Mouse (Mus musculus) heart, embryonic 11.5 days (tissue): ENCODE measurements around the gene Ccdc149. TPM values are rescaled to one million over a fixed set of nuclear protein-coding genes. Genes with fewer than 3 reads are reported as not detected.

Experiments
- ATAC-seq: fragments of 200-750 bp; cut with Nextera tagmentation; replicated peaks from 2 replicates; pipeline ENCODE4 v1.8.0; 2017; ENCODE audit warnings: moderate library complexity; ENCODE audit not compliant: insufficient number of reproducible peaks, low FRiP score, low TSS enrichment
- H3K27ac ChIP-seq: fragments of 300-500 bp; sonication (generic); 2 replicates; pipeline ENCODE4 v1.5.1; 2014; ENCODE audit warnings: mild to moderate bottlenecking, low read depth, low read length
- H3K27me3 ChIP-seq: fragments of 300-500 bp; sonication (generic); 2 replicates; pipeline ENCODE4 v1.6.1; 2014; ENCODE audit warnings: mild to moderate bottlenecking, low read length, mixed read lengths; ENCODE audit not compliant: control insufficient read depth, insufficient read depth
- H3K36me3 ChIP-seq: fragments of 300-500 bp; sonication (generic); 2 replicates; pipeline ENCODE4 v1.6.1; 2014; ENCODE audit warnings: mild to moderate bottlenecking, low read length, moderate library complexity, mixed read lengths; ENCODE audit not compliant: control insufficient read depth, insufficient read depth
- H3K4me1 ChIP-seq: fragments of 300-500 bp; sonication (generic); 2 replicates; pipeline ENCODE4 v1.6.1; 2014; ENCODE audit warnings: low read length; ENCODE audit not compliant: control insufficient read depth, insufficient read depth
- H3K4me2 ChIP-seq: fragments of 300-500 bp; sonication (generic); 2 replicates; pipeline ENCODE4 v1.6.1; 2014; ENCODE audit warnings: mild to moderate bottlenecking, moderate library complexity
- H3K4me3 ChIP-seq: fragments of 300-500 bp; sonication (generic); 2 replicates; pipeline ENCODE4 v1.5.1; 2014; ENCODE audit warnings: low read depth, low read length
- H3K9ac ChIP-seq: fragments of 300-500 bp; sonication (generic); 2 replicates; pipeline ENCODE4 v1.6.1; 2014; ENCODE audit warnings: mild to moderate bottlenecking, low read depth, low read length, moderate library complexity
- H3K9me3 ChIP-seq: fragments of 300-500 bp; sonication (generic); replicated peaks from 2 replicates; pipeline ENCODE4 v1.6.1; 2016; ENCODE audit warnings: low read length; ENCODE audit not compliant: control insufficient read depth
- WGBS: fragments of 180-500 bp; shearing (Covaris S2); extraction: QIAGEN DNeasy Blood & Tissue Kit; methylation state at CpG from one replicate; pipeline ENCODE4 v1.1.7; 2014; ENCODE audit not compliant: insufficient replicate concordance; 5-methylcytosine and 5-hydroxymethylcytosine counted together
- polyA plus RNA-seq: library from polyadenylated mRNA; unstranded; fragments of >200 nt; fragmentation: Nextera tagmentation; extraction: Ambion mirVana; gene quantifications from 2 replicates; pipeline ENCODE4 v1.2.1, GENCODE M21; 2014

The Ccdc149 gene
- polyA plus RNA-seq = 1.8 and 1.9 TPM in 2 replicates

DNA sequence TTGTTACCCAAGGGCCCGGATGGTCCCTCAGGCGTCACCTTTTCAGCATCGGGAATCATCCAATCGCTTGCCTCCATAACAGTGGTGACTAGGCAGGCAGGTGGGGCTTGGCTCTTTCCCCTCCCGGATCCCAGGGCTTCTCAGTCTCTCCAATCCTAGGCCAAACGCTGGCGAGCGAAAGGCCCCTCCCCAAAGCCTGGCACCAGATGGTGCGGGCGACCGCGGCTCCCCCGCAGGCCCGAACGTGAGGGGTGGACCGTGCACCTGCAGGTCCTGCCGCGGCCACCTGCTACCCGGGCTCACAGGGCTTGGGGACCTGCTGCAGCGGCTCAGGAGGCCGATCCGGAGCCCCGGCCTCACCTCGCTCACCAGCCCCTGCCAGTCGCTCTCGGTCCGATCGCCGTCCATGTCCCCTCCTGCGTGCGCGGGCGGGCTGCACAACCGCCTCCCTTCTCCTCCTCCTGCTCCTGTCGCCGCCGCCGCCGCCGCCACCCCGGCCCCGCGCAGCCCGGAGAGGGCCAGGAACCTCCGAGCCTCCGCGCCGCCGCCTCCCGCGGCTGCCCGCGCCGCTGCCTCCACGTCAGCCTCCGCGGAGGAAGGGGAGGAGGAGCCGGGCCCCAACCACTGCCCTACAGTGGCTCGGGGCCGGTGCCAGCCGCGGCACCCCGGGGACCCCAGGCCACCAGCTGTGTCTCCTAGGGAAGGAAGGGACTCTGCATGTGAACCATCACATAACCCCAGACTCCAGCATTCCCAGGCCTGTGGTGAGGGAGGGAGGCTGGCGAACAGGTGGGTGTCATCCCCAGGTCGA is at the start of gene Ccdc149:
Gene Ccdc149 (minus strand): TSS at position 531 of the 811 bp plus-strand sequence.
- H3K9ac ChIP-seq = peak within 1 kb of the TSS; percentile 75
- peak within 1 kb of the TSS; percentile 77 for H3K4me2 ChIP-seq
- H3K9me3 ChIP-seq = no peaks in the 10 kb centered on the region
- 0 out of 2 replicates have a peak, but pooled peaks cover 2% of the 10 kb centered on the region for H3K4me1 ChIP-seq
- no peaks in the 10 kb centered on the region for H3K36me3 ChIP-seq
- peak within 1 kb of the TSS; percentile 55 for H3K4me3 ChIP-seq
- H3K27me3 ChIP-seq = peaks cover 3% of the 10 kb centered on the region; the same call in 1 of the 2 replicates
- ATAC-seq = peak; percentile 56; the same call in 1 of the 2 replicates
- WGBS = 2% methylated on average over 51 of the region's 65 CpGs
- no peak within 1 kb of the TSS for H3K27ac ChIP-seq

DNA sequence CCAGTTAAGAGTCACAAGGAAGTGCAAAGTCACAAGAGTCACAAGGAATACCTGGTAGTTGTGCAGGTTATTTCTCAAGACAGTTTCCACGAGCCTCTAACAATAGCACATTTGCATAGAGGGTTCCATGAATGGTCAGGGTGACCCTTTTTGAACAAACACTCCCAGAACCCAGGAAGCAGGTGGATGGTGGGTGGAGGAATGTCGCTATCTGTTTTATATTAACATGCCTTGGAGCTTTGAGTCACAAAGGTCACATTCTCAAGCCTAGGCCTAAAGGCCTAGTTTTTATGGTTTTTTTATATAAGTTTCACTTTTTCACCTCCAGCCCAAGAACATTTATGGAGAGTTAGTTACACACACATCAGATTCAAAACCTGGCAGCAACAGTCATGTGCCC is 48.6 kb upstream of the Ccdc149 start:
- Histone ChIP-seq H3K4me3 (no peak overlapping the region), H3K9me3 (no peaks in the 10 kb centered on the region), H3K9ac (no peak overlapping the region), H3K27me3 (no peaks in the 10 kb centered on the region), H3K27ac (no peak overlapping the region), H3K4me2 (no peak overlapping the region), H3K36me3 (no peaks in the 10 kb centered on the region), H3K4me1 (no peaks in the 10 kb centered on the region)
- whole genome bisulfite sequencing = 76% methylated on average over 2 of the region's 2 CpGs
- ATAC-seq = no peak

DNA sequence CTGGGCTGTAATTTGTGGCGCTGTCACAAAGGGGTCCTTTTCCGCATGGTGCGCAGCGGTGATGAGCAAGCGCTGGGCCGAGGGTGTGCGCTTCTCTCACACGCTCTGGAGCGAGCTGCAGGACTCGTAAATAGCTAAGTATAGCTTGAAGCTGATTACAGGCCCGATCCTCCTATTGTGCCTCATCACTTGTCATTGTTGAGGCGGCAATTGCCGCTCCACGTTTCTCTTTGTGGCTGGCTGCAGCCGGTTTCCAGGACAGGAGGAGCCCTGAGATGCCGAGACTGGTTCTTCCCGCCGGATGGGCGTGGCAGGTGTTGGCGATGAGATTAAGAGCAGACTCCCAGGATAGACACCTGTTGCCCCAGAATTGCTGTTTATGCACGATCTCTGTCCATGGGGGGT is 44.8 kb upstream of the Ccdc149 start:
- Histone ChIP-seq H3K9me3 (no peaks in the 10 kb centered on the region), H3K4me2 (peak overlapping the region; percentile 65), H3K27me3 (no peaks in the 10 kb centered on the region), H3K36me3 (no peaks in the 10 kb centered on the region), H3K4me3 (peak overlapping the region; percentile 27), H3K9ac (no peak overlapping the region; the same call in 1 of the 2 replicates), H3K4me1 (no peaks in the 10 kb centered on the region), H3K27ac (no peak overlapping the region)
- WGBS = 21% methylated on average over 21 of the region's 21 CpGs
- no peak for ATAC-seq

DNA sequence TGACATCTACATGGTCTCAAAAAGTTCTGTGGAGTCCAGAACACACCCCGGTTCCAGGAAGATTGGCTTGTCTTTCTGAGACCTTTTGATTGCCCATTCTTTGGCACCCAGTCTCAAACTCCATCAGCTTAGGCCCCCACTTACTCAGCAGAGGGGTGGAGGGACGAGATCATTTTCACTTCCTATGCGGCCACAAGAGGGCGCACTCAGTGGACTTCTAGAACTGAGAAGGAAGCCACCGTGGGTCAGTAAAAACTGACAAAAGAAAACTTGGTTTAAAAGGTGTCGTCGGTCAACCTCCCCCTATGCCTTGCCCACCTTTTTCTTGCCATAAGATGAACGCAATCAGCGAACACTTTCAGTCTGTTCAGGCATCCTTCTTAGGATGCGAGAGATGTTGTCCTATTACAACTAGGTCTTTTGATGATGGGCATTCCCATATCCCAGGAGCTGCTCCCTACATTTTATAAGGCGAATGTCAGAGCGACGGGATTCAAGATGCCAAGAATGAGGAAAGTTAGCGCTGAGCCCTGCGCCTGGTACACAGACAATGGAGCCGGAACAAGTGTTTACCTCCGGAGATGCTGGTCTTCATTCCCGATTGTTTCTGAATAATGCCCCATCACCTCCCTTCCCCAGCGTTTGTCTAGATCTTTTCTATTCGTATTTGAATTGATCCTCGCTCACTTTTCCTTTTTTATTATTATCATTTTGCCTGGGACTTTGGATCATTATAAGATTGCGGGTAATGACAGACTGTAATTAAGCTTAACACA is 44.1 kb upstream of the Ccdc149 start:
- peak overlapping the region; percentile 65 for H3K4me2 ChIP-seq
- no peak for ATAC-seq
- H3K4me1 ChIP-seq = no peaks in the 10 kb centered on the region
- no peaks in the 10 kb centered on the region for H3K9me3 ChIP-seq
- no peaks in the 10 kb centered on the region for H3K36me3 ChIP-seq
- H3K9ac ChIP-seq = no peak overlapping the region; the same call in 1 of the 2 replicates
- no peak overlapping the region for H3K27ac ChIP-seq
- peak overlapping the region; percentile 27; the same call in 1 of the 2 replicates for H3K4me3 ChIP-seq
- H3K27me3 ChIP-seq = no peaks in the 10 kb centered on the region
- 31% methylated on average over 22 of the region's 22 CpGs for WGBS

DNA sequence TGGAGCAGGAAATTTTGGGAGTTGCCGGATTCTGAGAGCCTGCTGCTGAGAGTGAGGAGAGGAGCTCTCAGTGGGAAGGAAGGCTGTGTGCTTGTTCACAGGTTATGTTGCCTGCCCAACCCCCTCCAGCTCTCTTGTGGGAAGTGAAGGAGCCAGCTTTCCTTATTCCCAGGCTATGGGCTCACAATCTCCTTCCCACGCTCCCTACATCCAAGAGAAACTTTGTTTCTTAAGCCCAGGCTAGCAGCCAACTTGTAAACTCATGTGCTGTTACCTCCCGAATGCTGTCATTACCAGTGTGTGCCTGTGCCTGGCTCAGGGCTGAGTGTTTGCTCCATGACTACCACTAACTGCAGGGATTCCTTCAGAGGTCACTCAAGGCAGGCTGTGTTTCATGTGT is 39.8 kb upstream of the Ccdc149 start:
- H3K9me3 ChIP-seq = no peaks in the 10 kb centered on the region
- no peak overlapping the region for H3K4me2 ChIP-seq
- no peak for ATAC-seq
- peaks cover 8% of the 10 kb centered on the region; the same call in 1 of the 2 replicates for H3K4me1 ChIP-seq
- H3K9ac ChIP-seq = no peak overlapping the region
- no peak overlapping the region for H3K4me3 ChIP-seq
- H3K27me3 ChIP-seq = no peaks in the 10 kb centered on the region
- no peaks in the 10 kb centered on the region for H3K36me3 ChIP-seq
- WGBS = 63% methylated on average over 3 of the region's 3 CpGs
- H3K27ac ChIP-seq = no peak overlapping the region

DNA sequence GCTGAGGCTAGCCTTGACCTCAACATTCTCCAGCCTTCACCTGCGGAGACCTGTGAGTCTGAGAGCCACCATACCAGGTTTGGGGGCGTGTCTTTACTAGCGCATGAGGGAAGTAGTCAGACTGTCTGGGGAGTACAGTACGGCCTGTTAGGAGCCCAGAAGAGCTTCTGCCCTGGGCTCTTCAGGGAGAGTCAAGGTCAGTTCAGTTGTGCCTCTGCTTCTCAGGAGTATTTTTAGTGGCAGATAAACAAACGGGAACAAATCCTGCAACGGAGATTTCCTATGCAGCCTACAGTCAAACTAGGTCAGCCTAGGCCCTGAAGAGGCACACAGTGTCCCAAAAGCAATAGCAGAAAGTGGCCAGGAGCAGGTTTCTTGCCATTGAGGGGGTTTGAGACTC is 38.1 kb upstream of the Ccdc149 start:
- H3K27ac ChIP-seq = 0 out of 2 replicates have a peak overlapping the region, but pooled peaks have one; percentile 1
- 53% methylated on average over 6 of the region's 6 CpGs for WGBS
- H3K4me2 ChIP-seq = no peak overlapping the region
- H3K9ac ChIP-seq = no peak overlapping the region
- peaks cover 8% of the 10 kb centered on the region; the same call in 1 of the 2 replicates for H3K4me1 ChIP-seq
- H3K9me3 ChIP-seq = no peaks in the 10 kb centered on the region
- H3K27me3 ChIP-seq = no peaks in the 10 kb centered on the region
- no peaks in the 10 kb centered on the region for H3K36me3 ChIP-seq
- ATAC-seq = no peak
- no peak overlapping the region for H3K4me3 ChIP-seq

DNA sequence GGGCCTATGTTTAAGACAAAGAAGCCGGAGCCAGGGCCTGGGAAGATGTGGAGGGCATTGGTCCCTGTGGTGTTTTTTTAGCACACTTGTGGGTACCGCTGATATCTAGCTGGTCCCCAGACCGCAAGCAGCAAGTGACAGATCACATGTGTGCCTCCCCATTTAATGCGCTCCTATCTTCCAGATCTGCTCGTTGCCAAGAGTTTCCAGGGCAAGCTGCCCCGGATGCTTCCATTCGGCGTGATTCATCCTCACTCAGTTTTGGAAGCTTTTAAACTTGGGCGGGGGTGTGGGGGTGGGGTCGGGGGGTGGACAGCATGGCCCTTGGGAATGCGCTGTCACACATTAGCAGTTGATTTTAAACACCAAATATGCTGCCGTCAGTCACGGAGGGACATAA is 33.3 kb upstream of the Ccdc149 start:
- Histone ChIP-seq H3K4me2 (no peak overlapping the region), H3K27me3 (no peaks in the 10 kb centered on the region), H3K27ac (no peak overlapping the region), H3K4me3 (no peak overlapping the region), H3K9ac (no peak overlapping the region), H3K36me3 (no peaks in the 10 kb centered on the region), H3K4me1 (peaks cover 2% of the 10 kb centered on the region; the same call in 1 of the 2 replicates), H3K9me3 (no peaks in the 10 kb centered on the region)
- no peak for ATAC-seq
- 80% methylated on average over 13 of the region's 13 CpGs for WGBS

DNA sequence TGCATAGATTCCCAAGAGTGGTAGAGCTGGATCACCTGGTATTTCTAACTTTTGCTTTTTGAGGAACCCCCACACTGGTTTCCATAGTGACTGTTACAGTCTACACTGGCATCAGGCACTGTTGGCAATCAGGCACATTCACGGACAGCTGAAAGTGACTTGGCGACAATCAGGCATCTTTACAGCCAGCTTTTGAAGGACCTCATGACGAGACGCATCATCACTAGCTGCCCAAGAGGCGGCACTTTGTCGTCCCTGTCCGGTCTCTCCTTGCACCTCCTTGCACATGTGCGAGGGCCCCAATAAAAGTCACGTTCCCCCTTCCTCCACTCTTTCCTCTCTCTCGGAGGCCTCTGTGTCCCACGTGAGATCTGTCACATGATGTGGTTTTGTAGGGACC is 32.8 kb upstream of the Ccdc149 start:
- H3K27me3 ChIP-seq = no peaks in the 10 kb centered on the region

More for the DNA sequence above, 32.8 kb upstream of the Ccdc149 start:
- Histone ChIP-seq H3K4me3 (no peak overlapping the region), H3K36me3 (no peaks in the 10 kb centered on the region), H3K4me2 (no peak overlapping the region), H3K4me1 (no peaks in the 10 kb centered on the region), H3K9me3 (no peaks in the 10 kb centered on the region), H3K27ac (no peak overlapping the region), H3K9ac (no peak overlapping the region)
- 80% methylated on average over 11 of the region's 11 CpGs for WGBS
- no peak for ATAC-seq
